ENCODE assay signal across 10 mouse cellular contexts in genomic region chr13:35848694-35849093, GRCm38 (mm10). TPM values are rescaled to one million over a fixed set of nuclear protein-coding genes. Genes with fewer than 3 reads are reported as not detected.
DNase-seq lines count a peak whose midpoint lies in the region; TF ChIP-seq lines count a peak whose summit lies in the region.
"Had no signal": no experiment of that assay in that cellular context is flagged by ENCODE, and none has a peak within 500 bp of the region (broad histone marks: within the 10 kb centered on the region; RNA-seq: fewer than 3 reads in every experiment).

No protein-coding gene starts in this region.

- H3K27me3 ChIP-seq in kidney, adult 2 months (replicated peaks; ENCODE audit: control insufficient read depth, insufficient read depth, low read length) = no peaks in the 10 kb centered on the region
- H3K27me3 ChIP-seq: limb, embryonic 13.5 days; stomach, embryonic 15.5 days had no signal

- peak; percentile 35 for DNase-seq in gastrocnemius, adult 2 months
- DNase-seq in gastrocnemius, postnatal 36 days = no peak
- DNase-seq in cerebellum, adult 8-10 months = peak; percentile 27
- peak; percentile 61 for DNase-seq in kidney, adult 2 months
- peak; percentile 38 for DNase-seq in lung, postnatal 25 days (ENCODE audit: low spot score)
- DNase-seq in thymus, postnatal 36 days = no peak
- no peak for DNase-seq in yolk sac, embryonic 10.5 days (ENCODE audit: low spot score)
- no peak for DNase-seq in right cerebral cortex, adult 18-20 months

- TF ChIP-seq POLR2A in kidney, adult 2 months (IDR thresholded peaks at IDR 0.05; ENCODE audit: low read depth, low read length) = no peak

- H3K27ac ChIP-seq in gastrocnemius, adult 2 months = peak overlapping the region; percentile 31
- H3K27ac ChIP-seq in kidney, adult 2 months (ENCODE audit: insufficient read depth, low read depth, low read length) = no peak overlapping the region
- H3K27ac ChIP-seq: limb, embryonic 13.5 days; stomach, embryonic 15.5 days had no signal

- no peak for TF ChIP-seq CTCF in gastrocnemius, adult 2 months (IDR thresholded peaks at IDR 0.05)
- no peak for TF ChIP-seq CTCF in kidney, adult 2 months (conservative IDR thresholded peaks at IDR 0.05; ENCODE audit: insufficient read depth, insufficient read length, low read depth, low read length)

- no peak overlapping the region for H3K4me3 ChIP-seq in gastrocnemius, adult 2 months
- H3K4me3 ChIP-seq in kidney, adult 2 months (ENCODE audit: insufficient read depth, low read depth, low read length) = no peak overlapping the region
- H3K4me3 ChIP-seq: limb, embryonic 13.5 days; stomach, embryonic 15.5 days had no signal

- peaks cover 7% of the 10 kb centered on the region; the same call in 1 of the 2 replicates for H3K4me1 ChIP-seq in kidney, adult 2 months (ENCODE audit: control insufficient read depth, insufficient read depth, low read length)

- intact Hi-C loops in gastrocnemius, adult 2 months (cut with DNase I) = no loop called here
- intact Hi-C loops in gastrocnemius, postnatal 36 days (cut with DNase I) = no loop called here

- H3K36me3 ChIP-seq in kidney, adult 2 months (ENCODE audit: control insufficient read depth, insufficient read depth, low read length) = no peaks in the 10 kb centered on the region
- H3K36me3 ChIP-seq: limb, embryonic 13.5 days; stomach, embryonic 15.5 days had no signal

- WGBS in kidney, adult 2 months = 24% methylated on average over 3 of the region's 3 CpGs

RNA-seq across cellular contexts. Expression of gene Rpp40, which starts 57.5 kb away (rescaled TPM):
- total RNA-seq in gastrocnemius, adult 2 months (2021) = 10 to 100 TPM; 13.9 to 15.1 TPM
- total RNA-seq in gastrocnemius, postnatal 36 days (2021) = 10 to 100 TPM in 1 of 2 experiments, 1 to 10 TPM in 1; 8.7 to 15.1 TPM
- polyA plus RNA-seq in kidney, adult 2 months (2012; rRNA removed) = 5.0 and 6.6 TPM in 2 replicates

Comparison
In these comparisons a context has a peak if more than half of its experiments do, and no peak if none do; other contexts are left out.
1. DNase-seq: peak in gastrocnemius, adult 2 months (single experiment), cerebellum, adult 8-10 months (single experiment), kidney, adult 2 months (single experiment) and lung, postnatal 25 days (single experiment); none in gastrocnemius, postnatal 36 days (0 of 2), thymus, postnatal 36 days (0 of 2), yolk sac, embryonic 10.5 days (single experiment) and right cerebral cortex, adult 18-20 months (single experiment).